Mouse (Mus musculus): ENCODE measurements around the gene Tipin.

GRCm38 (mm10) chr9:64261023-64261422 lies 20.4 kb upstream of the Tipin start:
- TF ChIP-seq POLR2A (IDR thresholded peaks at IDR 0.05; ENCODE audit: low read depth, low read length) = no peak
- TF ChIP-seq CTCF (IDR thresholded peaks at IDR 0.05; ENCODE audit: borderline replicate concordance, insufficient read depth, low read length) = no peak
